Mouse (Mus musculus) CD4-positive, CD25-positive, alpha-beta regulatory T cell, adult 2 months (primary cell): ENCODE measurements around the gene Anks1b.

Source experiments
- DNase-seq: peaks from one replicate; pipeline ENCODE4 v3.0.0-alpha.2; 2012; ENCODE audit warnings: low read depth, low spot score

The Anks1b gene

DNA sequence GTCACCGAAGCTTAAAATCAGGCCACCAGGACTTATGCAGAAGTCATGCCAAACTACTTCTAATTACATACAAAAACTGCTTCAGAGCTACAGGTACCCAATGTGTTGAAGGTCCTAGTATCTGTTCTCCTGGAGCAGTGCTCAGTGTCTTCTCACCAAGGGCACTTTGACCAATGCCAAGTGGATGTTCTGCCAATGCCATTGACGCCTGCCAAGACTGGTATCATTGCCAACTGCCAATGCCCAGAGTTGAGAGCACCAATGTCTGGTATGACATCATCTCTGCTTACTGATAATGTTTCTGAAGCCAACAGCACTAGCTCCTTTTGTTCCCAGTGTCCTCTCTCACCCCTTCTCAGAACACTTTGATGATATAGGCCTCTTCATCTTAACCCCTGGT, 793.4 kb downstream of the Anks1b start:
- DNase-seq = no peak

- no peak for DNase-seq
Measured at GRCm38 (mm10) chr10:90670291-90670690, 797.0 kb downstream of the Anks1b start.

- no peak for DNase-seq
Measured at GRCm38 (mm10) chr10:90672135-90672534, 798.8 kb downstream of the Anks1b start.

- no peak for DNase-seq
Measured at GRCm38 (mm10) chr10:90674362-90674761, 801.1 kb downstream of the Anks1b start.

- DNase-seq = no peak
Measured at GRCm38 (mm10) chr10:90677421-90677820, 804.1 kb downstream of the Anks1b start.

DNA sequence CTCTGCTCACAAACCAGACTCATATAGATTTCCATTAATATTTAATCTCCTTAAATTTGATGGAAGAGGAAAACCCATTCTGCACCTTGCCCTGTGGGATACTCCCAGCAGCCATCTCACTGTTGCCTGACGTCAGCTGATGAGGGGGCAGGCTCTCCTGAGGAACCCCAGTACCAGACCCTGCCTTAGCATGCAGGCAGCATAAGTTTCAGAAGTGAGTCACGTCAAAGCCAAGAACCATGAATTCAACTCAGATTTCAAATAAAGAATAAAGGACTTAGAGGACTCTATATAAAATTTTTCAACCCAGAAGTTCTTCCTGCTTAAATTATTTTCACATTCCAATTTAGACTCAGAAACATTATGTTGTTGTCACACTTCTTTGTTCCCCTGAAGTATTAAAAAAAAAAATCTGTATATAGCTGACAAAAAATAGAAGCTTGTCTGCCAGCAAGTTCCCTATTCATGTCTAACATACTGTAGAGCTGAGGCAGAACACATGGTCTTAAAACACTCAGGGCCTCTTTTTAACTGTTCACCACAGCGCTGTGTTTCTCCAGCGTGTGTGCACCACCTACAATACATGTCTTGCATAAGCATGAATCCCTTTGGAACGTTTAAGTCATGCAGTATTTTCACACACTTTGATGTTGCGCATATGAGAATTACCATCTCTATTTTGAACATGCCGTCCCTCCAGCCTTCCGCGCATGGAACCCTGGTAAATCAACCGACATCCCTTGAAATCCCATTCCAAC, 806.6 kb downstream of the Anks1b start:
- no peak for DNase-seq

DNA sequence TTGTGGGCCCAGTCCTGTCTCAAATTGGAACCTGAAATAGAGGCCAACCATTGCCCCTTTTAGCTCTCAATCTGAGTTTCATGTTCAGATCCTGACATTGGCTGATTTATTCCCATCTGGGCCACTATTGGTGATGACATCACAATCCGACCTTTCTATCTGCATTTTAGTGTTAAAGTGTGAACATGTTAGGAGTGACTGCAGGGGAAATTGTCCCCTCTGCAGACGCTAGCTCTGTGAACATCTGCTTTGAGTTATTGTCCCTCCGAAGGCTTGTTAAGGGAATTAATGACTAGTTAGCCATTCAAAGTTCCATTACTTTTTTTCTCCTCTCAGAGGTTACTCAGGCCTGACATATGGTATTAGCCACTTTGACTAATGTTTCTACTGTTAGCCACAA, 810.5 kb downstream of the Anks1b start:
- no peak for DNase-seq

- no peak for DNase-seq
Measured at GRCm38 (mm10) chr10:90685367-90685766, 812.1 kb downstream of the Anks1b start.

- DNase-seq = no peak
Measured at GRCm38 (mm10) chr10:90688153-90688552, 814.8 kb downstream of the Anks1b start.

DNA sequence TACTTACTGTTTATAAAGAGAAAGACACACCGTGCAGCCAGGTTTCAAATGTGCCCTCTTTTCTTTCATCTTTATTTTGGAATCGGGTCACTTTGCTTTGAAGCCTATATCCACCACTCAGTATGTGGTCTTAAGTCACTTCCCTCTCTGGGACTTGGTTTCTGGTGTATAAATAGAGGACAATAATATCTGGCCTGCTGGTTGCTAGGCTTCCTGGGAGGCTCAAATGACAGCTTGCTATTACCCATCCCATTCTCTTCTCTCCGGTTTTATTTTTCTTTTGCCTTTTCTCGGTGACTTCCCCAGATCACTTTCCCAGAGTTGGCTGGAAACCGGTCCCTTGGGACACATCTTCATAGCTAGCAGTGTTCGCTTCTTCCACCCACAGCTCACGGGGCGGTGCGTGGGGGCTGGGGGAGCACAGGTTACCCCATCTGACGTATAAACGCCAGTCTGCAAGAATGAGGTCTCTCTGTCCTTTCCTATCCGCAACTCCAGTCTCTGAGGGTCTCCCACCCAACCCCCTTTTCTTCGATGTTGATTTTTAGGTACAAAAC, 815.5 kb downstream of the Anks1b start:
- no peak for DNase-seq

DNA sequence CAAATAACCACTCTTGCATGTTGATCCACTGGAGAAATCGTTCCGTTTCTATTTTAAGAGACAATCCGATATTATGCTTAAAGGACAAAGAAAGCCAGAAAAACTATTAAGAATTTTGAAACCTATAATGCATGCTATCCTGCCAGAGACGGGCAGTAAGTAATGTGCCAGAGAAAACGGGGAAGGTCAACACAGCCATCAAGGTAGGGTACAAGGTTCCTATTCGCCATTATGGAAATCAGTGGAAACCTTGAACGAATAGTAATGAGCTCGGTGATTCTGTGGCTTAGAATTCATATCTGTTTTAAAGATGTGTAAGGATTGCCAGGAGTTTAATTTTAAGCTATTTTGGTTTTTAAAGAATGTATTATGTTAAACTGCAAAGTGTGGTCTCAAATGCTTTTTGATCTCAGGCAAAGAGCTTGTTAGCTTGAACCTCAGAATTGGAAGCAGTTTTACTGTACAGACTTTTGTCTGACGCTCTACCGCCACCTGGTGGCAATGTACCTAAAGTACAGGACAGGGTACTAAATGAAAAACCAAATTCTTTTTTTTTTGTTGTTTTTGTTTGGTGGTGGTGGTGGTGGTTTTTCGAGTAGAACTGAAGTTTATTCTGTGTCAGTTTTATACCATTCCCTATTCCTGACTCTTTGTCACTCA, 816.7 kb downstream of the Anks1b start:
- peak; percentile 60 for DNase-seq

GRCm38 (mm10) chr10:90696687-90697086, 823.4 kb downstream of the Anks1b start:
- no peak for DNase-seq

DNA sequence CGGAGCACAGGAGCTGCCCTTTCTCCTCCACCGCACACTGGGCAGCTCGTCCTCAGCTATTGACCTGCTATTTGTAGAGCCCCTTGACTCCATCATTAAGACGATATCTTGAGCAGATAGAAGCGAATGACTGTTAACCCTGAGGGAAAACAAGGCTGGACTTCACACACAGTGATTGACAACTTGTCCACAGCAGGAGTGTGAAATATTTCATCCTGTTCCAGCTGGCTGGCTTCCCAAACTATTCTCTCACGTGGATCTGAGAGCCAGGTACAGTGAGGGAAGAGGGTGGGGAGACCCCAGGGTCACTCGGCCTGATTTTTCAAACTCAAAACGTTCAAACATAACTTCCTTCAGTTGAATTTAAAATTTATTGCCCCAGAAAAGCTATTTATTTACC, 824.1 kb downstream of the Anks1b start:
- DNase-seq = no peak

- no peak for DNase-seq
Measured at GRCm38 (mm10) chr10:90699211-90699610, 825.9 kb downstream of the Anks1b start.

- DNase-seq = no peak
Measured at GRCm38 (mm10) chr10:90704602-90705001, 831.3 kb downstream of the Anks1b start.

DNA sequence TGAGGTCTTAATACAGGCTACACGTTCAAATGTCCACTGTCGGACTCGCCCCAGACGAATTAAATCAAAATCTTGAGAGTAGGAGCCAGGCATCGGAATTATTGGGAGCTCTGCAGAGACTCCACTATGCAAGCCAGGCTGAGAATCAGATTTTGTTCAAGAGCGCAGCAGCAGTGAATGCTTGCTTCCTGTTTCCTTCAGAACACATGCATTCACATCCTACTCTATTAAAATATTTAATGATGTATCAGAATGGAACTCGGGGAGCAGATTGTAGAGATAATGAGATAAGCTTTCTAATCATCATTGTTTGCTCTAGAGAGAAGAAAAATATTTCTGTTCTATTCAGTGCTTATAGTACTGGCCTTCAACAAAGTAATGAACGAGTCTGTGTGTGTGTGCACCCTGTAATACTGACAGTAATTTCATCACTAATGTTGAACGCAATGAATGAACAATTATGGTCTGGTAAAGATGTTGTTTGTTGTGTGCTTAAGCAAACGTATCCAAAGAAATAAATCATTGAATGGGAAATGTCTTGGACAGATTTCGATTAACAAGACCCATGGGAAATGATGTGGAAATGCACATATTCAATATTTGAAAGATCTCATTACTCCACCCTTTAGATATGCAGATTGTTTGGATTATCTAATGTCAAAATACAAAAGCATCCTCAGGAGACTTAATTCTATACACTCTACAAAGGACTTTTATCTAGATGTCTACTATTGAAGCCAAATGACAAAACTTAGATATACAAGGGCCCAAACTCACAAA, 835.7 kb downstream of the Anks1b start:
- DNase-seq = no peak

DNA sequence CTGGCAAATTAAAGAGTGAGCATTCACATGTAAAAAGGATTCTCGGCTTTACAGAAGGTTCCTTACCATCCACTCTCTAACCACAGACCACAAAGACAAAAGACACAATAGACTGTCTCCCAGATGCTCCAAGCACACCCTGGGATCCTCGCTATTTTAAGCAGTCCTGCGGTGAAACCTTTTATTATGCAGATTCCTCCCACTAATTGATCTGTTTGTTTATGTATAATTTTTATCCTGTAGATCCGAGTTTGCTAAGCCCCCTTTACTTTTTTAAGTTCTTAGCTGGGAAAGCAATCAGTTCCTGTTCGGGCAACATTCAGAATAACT, 836.3 kb downstream of the Anks1b start:
- DNase-seq = no peak

GRCm38 (mm10) chr10:90717961-90718360, 844.7 kb downstream of the Anks1b start:
- no peak for DNase-seq

- no peak for DNase-seq
Measured at GRCm38 (mm10) chr10:90718684-90719083, 845.4 kb downstream of the Anks1b start.

DNA sequence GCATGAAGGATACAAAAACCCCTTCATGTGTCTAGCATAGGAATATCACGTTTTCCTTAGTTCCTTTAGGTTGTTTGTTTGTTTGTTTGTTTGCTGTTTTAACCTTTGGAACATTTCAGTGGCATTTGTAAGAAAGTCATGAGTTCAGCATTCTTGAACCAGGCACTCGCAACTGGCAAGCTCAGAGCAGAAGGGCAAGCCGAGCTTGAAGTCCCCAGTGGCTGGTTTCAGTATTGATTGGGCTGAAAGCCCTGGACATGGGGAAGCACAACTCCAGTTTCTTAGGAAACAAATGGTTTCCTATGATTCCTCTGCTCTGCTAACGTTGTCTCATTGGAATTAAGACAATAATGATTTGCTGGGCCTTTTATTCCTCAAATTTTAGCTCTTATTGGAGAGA, 846.7 kb downstream of the Anks1b start:
- DNase-seq = no peak

DNA sequence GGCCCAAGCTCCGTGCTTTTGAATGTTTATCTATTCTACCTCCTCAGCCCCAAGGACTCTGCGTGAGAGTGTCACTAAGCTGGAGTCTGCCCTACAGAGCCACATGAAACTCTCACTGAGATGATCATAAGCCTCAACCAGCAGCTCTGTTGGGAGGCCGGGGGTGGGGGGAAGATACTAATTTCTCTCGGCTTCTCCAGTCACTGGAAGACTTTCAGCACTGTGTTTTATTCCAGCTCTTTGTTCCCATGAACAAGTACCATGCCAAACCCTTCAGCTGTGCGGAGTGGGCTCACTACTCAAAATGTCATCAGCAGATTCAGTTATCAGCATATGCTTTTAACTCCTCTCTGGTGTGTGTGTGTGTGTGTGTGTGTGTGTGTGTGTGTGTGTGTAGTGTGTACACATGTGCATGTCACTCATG, 849.8 kb downstream of the Anks1b start:
- no peak for DNase-seq

GRCm38 (mm10) chr10:90723941-90724341, 850.6 kb downstream of the Anks1b start:
- no peak for DNase-seq
